Mouse (Mus musculus): ENCODE data around the gene Nanp.

Gene Nanp

DNA sequence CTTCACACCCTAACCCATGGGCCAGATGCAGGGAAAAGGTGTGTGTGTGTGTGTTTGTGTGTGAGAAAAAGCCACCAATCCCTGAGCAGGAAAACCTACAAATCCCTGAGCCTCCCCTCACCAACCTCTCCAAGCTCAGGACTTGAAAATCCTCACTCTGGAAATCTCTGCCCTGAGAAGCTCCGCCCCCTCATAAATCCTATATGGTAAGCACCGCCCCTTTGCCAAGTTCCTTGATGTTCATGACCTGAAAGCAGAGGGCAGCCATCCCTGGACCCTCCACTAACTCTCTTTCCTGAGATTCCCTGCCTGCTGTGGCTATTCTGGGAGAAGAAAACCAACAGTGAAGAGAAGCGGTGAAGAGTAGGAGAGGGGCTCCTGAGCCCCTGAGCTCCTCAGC is 40.2 kb downstream of the Nanp start:
- no peak for DNase-seq (ENCODE audit: extremely low read depth, insufficient read length, low spot score)

DNA sequence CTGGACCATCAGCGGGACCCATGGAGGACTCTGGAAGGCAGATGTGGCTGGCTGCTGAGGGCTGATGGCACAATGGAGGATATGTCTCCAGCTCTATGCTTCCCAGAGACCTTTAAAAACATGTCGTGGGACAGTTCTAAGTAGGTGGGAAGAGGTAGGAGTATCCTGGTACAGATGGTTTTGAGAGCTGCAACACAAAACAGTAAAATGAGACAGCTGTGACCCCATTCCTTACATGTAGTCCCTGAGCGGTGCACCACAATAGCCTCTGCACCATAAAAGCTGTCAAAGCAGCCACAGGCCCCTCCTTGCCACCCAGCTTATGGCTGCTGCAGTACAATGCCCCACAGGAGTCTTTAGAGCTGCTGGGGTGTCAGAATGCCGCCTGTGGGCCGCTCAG is 41.6 kb downstream of the Nanp start:
- DNase-seq (ENCODE audit: extremely low read depth, insufficient read length, low spot score): no peak

DNA sequence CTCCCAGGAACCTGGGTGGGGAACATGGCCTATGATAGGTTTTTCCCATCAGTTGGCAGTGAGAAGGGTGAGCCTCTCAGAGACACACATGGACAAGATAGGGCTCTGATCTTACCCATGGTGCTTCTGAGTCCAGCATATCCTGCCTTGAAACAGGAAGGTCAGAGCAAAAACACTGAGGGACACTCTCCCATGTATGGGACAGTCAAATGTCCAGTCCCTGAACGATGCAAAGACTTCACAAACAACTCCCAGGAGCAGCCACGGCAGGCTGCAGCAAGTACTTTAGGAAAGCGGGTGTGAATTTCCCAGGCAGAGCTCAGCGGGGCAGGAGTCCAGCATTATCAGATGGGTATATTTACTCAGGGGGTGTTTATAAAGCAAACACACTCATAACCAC is 43.9 kb downstream of the Nanp start:
- DNase-seq (ENCODE audit: extremely low read depth, insufficient read length, low spot score): no peak

DNA sequence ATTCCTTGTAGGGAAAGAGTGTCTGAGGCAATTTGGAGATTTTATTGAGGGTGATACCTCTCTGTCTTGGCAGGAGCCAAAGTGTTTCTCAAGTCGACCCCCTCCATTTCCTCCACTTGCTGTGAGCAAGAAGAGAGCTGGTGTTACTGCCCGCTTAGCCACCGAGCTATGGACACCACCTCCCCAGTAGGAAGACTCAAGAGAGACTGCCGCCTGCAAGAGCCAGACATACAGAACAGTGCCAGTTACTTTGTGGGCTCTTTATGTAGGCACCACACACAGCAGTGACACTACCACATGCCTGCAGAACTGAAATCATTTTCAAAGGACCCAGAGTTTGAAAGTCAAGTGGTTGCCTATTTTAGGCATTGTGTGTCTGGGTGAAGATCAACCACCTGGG is 48.1 kb downstream of the Nanp start:
- no peak for DNase-seq (ENCODE audit: extremely low read depth, insufficient read length, low spot score)

DNA sequence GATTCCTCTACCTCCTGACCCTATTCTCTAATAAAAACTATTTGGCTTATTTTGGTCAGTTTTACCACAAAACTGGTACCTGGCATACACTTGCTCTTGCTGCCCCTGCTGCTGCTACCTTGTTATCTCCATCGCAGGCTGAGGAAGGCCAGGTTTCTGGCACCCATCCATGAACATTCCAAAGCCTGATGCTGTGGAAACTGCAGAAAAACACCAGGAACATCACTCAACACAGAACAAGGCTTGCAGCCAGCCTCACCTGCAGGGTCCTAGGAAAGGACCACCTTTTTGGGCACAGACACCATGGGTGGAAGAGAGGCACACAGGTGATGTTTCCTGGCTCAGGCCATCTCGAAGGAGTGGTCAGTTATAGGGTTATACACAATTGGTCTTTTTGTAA is 48.7 kb downstream of the Nanp start:
- no peak for DNase-seq (ENCODE audit: extremely low read depth, insufficient read length, low spot score)

DNA sequence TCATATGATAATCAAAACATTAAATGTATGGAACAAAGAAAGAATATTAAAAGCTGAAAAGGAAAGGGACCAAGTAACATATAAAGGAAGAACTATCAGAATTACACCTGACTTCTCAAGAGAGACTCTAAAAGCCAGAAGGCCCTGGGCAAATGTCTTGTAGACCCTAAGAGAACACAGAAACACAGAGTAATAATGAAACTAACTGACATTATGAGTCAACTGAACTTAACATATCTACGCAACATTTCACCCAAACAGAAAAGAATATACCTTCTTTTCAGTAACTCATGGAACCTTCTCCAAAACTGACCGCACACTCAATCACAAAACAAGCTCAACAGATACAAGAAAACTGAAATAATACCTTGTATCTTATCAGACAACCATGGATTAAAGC is 53.8 kb downstream of the Nanp start:
- DNase-seq (ENCODE audit: extremely low read depth, insufficient read length, low spot score): no peak

DNA sequence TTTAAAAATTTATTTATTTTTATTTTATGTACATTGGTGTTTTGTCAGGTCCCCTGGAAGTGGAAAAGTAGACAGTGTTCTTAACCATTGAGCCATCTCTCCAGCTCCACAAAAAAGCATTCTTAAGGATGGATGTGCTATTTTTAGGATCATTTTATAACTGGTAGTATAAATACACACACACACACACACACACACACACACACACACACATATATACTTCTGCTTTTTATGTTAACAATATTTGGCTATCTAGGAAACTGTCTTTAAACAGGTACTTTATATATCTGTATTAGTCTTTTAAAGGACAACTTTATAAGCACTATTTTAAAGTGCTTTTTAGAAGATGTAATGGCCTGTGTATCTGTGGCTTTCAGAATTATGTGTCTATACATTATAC is 57.1 kb downstream of the Nanp start:
- DNase-seq (ENCODE audit: extremely low read depth, insufficient read length, low spot score): no peak

DNA sequence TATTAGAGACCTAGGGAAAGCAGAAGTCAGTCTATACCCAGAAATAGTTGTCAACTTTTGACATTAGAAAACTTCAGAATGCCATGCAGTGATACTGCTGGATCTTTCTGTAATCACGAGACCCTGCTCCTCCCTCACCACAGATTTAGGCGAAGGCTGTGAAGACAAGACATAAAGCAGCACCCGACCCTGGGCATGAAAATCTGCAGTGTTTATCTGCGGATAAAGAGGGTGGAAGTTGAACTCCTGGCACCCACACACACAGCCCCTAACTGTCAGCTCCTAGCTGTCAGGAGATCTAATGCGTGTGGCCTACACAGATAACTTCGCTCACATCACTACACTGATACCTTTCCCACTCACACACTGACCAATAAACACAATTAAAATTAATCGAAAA is 57.7 kb downstream of the Nanp start:
- DNase-seq (ENCODE audit: extremely low read depth, insufficient read length, low spot score): no peak

DNA sequence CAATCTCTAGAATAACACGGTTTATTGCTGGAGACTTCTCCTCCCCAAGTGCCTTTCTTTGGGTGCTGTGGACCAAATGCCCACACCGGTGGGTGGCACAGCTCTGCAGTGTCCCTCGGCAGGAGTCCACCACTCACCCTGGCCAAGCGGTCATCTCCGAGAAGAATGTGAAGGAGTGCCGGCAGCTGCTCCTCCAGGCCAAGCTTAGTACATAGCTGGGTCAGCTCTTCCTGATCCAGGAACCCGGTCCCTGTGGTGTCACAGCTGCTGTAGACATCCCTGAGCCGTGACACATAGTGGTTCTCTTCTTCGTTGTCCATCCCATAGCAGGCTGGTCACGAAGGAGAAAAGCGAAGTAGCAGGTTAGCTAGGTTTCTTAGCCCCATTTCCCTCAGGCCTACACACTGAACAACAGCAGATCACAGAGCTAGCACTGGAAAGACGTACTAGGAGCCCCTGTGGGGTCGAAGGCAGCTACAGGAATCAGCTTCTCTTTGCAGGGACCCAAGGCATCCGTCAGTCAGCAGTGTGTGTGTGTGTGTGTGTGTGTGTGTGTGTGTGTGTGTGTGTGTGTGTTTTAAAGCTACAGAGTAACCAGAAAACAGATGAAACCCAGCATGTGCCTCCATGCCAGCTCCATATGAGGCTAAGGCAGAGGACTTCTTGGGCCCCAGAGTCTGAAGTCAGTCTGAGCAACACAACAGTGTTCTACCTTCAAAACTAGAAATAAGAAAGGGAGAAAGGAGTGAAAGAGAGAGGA is 59.2 kb downstream of the Nanp start:
- DNase-seq (ENCODE audit: extremely low read depth, insufficient read length, low spot score): no peak
